Mouse (Mus musculus): ENCODE measurements around the gene Bdh1.
"Not testable (repeated sequence)": the region's sequence is repeated elsewhere in the genome, so short reads cannot be mapped to it uniquely, and the experiment has no call there.

Gene Bdh1

DNA sequence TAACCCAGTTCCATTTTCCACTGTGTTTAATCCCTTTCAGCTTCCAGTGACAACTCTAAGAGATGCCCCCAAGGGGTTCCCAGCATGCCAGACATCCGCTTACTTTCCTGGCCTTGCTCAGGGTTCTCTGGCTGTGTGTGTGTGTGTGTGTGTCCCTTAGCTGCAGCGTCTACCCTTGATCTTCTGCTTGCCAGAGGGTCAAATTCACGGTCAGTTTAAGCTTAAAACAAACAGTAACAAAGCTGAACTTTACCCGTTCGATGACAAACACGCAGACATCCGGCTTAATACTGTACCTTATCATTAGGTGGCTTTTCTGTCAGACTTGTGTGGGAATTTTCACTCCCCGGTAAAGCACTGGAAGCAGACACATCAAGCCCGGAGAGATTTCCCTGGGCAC lies at the start of gene Bdh1:
Gene Bdh1 (plus strand): TSS at position 281 of the 400 bp plus-strand sequence.
- DNase-seq, result no peak

GRCm38 (mm10) chr16:31372316-31372715 lies 49.8 kb upstream of the Bdh1 start:
- peak in 1 of 2 experiments; percentile 25 for DNase-seq

GRCm38 (mm10) chr16:31375877-31376582 lies 46.0 kb upstream of the Bdh1 start:
- DNase-seq, result not testable (repeated sequence)

DNA sequence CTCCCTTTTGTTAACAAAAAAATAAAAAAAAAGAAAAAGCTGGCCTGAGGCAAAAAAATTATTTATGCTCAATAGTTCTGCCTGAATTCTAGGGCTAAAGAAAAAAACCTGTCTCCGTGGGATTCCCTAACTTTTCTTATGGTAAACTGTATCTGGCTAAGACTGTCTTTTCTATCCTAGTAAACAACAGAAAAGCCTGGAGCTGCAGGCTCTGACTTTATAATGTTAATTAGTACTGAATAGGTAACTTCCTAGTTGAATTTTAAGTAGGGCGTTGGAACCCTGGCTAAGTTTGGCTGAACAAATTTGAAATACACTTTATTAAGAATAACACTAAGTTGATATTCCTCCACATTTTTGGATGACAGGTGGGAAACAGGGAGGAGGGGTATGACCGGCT lies 33.8 kb upstream of the Bdh1 start:
- DNase-seq, result not testable (repeated sequence)

- DNase-seq, result no peak
Observed at GRCm38 (mm10) chr16:31399231-31399630, 22.8 kb upstream of the Bdh1 start.

DNA sequence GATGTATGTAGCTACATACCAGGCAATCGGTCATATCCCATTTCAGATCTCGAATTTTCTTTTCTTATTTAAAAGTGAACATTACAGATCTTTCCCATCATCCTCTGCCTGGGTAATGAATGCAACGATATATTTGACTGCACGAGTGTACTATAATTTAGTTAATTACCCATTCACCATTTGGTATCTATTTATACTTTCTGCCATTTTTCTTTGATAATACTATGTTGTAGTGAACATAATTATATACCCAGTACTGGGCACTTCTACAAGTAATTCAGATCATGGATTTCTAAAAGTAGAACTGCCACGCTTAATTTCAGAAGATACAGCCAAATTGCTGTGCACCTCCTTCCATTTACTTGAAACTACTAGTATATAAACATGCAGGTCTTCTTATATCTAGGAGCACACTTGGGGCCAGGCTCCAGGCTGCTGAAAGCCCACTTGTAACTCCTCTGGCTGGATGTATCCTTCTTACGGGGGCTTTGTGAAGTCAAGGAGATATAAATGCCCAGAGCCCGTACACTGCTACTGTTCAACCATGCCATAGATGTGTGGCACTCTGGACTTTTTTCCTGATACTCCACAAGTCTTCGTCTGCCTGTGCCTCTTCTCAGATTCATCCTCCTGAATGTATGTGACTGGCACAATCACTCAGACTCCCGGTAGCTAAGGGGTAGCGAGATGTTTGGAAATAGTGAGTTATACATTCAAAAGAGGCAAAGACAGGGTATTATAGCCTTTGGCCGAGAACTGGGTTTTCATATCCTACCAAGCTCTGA lies 21.0 kb upstream of the Bdh1 start:
- no peak for DNase-seq

DNA sequence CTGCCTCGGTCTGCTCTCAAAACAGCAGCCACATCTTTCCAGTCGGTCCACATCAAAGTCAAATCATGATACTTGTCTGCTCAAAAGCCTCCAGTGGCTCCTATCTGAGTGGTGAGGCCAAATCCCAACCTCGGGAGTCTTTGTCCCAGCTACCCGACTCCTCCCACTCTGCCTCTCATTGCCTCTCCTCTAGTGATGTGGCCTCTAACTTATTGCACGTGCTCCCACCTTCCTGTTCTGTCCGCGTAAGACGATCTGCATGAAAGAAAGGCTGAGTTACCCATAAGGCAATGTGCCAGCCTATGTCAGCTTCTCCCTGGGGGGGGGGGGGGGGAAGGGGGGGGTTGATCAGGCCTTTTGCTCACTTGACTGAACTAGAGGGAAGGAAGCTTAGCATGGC lies 20.0 kb upstream of the Bdh1 start:
- DNase-seq, result no peak

GRCm38 (mm10) chr16:31403971-31404370 lies 18.1 kb upstream of the Bdh1 start:
- DNase-seq, result no peak

GRCm38 (mm10) chr16:31405040-31405439 lies 17.0 kb upstream of the Bdh1 start:
- no peak for DNase-seq

- DNase-seq, result no peak
Observed at GRCm38 (mm10) chr16:31407872-31408271, 14.2 kb upstream of the Bdh1 start.

GRCm38 (mm10) chr16:31410969-31411368 lies 11.1 kb upstream of the Bdh1 start:
- no peak for DNase-seq

GRCm38 (mm10) chr16:31412321-31412720 lies 9.8 kb upstream of the Bdh1 start:
- peak in 1 of 2 experiments; percentile 6 for DNase-seq

DNA sequence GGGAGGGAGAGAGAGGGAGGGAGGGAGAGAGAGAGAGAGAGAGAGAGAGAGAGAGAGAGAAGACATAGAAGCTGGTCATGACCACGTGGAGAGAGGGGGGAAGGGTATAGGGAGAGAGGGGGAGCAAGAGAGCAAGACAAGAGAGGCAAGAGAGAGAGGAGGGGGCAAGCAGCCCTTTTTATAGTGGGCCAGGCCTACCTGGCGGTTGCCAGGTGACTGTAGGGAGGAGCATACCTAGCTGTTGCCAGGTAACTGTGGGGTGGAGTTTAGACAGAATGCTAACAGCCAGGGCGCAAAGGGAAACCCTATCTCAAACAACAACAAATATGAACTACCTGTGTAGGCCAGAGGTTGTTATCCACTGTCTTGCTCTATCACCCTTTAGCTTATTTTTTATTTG lies 8.3 kb upstream of the Bdh1 start:
- DNase-seq, result no peak

GRCm38 (mm10) chr16:31415885-31416450 lies 6.1 kb upstream of the Bdh1 start:
- DNase-seq, result no peak

DNA sequence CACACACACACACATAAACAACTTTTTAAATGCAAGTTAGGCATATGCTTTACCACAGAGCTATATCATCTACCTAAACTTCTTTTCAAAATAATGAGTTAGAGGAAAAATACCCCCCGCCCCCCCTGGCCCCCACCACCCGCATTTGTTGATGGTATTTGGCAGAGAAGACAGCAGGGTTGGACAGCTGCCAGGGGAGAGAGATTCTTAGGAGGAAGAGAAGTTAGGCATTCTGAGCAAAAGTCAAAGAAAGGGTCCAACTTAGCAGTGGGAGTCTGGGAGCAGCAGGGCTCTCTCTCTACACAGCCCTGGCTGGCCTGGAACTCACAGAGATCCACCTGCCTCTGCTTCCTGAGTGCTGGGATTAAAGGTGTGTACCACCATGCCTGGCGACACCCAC lies 3.4 kb upstream of the Bdh1 start:
- DNase-seq, result no peak

DNA sequence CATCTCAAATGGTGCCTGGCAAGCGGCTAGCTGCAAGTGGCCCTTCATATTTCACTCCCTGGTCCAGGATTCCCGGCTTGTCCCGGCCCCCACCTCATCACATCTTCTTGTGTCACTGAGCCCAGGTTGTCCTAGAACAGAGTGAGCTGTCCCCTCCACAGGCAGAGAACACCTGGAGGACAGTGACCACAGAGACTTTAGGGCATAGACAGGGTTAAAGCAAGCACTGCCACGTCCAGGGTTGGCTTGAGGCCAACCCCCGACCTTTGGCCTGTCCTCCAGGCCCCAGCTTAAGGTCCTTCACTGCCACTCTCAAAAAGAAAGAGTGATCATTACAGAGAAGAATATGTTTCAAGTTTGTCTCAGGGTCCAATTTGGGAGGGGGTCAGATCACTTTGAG lies 2.6 kb upstream of the Bdh1 start:
- DNase-seq, result no peak

GRCm38 (mm10) chr16:31422722-31423121 lies 642 bp downstream of the Bdh1 start:
- no peak for DNase-seq

- no peak for DNase-seq
Observed at GRCm38 (mm10) chr16:31423368-31423767, 1.3 kb downstream of the Bdh1 start.

DNA sequence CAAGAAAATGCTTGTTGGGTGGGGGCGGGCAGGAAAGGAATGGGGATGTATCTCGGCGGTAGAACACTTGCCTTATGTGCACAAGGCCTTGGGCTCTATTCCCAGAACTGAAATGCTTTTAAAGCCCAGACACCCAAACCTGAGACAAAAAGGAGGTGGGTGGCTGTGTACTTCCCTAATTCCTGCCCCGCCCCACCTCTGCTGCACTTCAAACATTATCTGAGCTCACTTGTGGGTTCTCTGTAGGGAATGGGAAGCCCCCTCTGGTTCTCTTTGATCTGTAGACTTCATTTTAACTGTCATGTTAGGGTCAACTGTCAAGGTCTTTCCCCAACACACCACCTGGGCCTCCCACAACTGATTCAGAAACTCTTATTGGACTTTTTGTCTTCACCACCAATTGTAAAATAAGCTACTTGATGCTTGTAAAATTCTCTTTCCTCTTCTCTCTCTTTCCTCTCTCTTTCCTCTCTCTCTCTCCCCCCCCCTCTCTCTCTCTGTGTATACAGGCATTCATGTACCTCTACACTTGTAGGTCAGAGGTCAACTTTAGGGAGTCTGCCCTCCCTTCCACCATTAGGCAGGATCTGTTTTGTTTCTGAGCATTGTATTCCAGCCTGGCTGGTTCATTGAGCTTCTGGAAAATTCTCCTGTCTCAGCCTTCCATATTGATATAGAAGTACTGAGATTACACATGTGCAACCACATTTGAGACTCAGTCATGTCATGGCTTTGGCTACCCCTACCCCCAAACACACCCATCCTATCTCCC lies 2.5 kb downstream of the Bdh1 start:
- DNase-seq, result peak in 1 of 2 experiments; percentile 3

DNA sequence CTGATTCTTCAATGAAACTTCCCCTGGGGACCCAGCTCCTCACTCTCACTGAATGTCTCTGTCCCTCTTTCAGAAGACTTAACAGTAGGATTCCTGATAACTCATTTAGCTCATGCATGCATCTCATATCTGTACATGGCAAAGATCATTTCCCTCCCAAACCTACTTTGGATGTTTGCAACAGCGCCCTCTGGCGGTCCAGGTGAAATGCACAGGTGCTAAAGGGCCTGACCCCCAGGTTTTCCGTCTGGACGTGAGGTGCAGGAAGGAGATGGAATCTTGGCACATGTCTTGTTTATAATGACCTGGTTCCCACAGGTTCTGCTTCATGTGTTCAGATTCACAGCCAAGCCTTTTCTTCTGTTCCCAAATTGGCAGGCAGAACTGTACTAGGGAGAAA lies 3.4 kb downstream of the Bdh1 start:
- peak; percentile 87 to 91 for DNase-seq

DNA sequence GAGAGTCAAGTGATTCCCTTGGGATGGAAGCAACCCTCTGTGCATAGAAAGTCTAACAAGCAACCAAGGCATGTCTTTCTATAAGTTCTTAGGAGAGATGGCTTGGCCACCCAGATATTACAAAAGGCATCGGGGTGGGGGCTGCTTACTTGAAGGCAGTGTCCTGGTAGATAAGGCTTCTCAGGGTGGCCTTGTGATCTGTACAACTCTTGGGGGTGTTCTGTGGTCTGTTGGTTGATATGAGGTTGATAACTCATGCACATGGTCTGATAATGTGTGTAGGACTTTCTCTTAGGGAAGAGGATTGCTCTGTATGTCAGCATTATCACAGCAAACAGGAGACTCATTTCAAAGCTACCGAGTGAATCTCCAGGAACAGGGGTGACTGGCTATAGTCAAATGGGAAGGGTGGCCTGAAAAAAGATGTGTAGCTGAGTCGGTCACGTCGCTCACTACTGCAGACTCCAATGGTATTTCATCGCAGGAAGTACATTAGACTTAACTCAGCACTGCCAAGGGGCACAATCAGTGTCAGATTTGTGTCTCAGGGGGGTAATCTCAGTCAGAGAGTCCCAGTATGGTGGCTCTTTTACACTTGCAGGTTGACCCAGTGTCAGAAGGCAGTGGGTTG lies 4.5 kb downstream of the Bdh1 start:
- peak in 1 of 2 experiments; percentile 8 for DNase-seq

DNA sequence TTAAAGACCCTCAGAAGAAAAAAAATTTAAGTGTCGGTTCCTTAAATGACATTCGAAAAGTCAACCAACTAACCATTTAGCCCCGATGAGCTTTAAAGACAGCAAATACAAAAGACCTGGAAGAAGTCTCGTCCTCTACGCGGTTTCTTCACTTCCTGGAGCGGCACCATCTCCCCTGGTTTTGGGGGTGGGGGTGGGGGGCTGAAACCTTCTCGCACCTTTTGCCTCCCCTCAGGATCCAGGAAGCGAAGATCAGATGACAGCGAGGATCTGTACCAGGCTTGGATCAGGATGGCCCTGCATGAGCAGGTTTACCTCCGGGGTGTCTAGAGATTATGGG lies 6.2 kb downstream of the Bdh1 start:
- DNase-seq, result no peak

Data from cerebellum, adult 18-20 months (tissue).